Mouse (Mus musculus): ENCODE data around the gene Krt12.

- TF ChIP-seq CTCF (conservative IDR thresholded peaks at IDR 0.05; ENCODE audit: insufficient read depth, insufficient read length, low read depth, low read length) (peak; percentile 53), POLR2A (IDR thresholded peaks at IDR 0.05; ENCODE audit: low read depth, low read length) (no peak)
These were observed 52.8 kb downstream of the Krt12 start for GRCm38 (mm10) chr11:99369229-99369628.

Measured in kidney, adult 2 months (tissue).